Mouse (Mus musculus) E14TG2a.4 (cell line): ENCODE data around the gene Lef1.

ENCODE experiments used
- CTCF ChIP-seq: conservative IDR thresholded peaks from 2 replicates; pipeline ENCODE4 v1.5.1; 2014; ENCODE audit warnings: low read length
- NANOG ChIP-seq: IDR thresholded peaks from 2 replicates; pipeline ENCODE4 v1.6.1; 2014; ENCODE audit warnings: borderline replicate concordance, low read length, mixed read lengths

DNA sequence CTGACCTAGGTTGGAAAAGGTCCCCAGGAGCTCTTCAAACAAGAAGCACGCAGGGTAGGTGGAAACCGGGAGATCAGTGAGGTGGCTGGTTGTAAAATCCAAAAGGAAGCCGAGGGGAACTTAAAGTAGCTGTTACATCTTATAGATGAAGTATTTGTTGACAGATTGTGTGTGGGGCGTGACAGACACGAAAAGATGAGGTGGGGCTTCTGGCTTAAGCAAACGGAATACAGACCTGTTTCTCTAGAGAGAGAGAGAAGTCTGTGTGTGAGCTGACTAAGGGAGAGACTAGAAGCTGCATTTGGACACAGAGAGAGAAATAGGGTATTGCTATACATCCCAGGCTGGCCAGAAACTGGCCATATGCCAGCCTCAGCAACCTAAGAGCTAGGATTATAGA is 18.2 kb upstream of the Lef1 start:
- TF ChIP-seq CTCF = no peak
- no peak for TF ChIP-seq NANOG
